Mouse (Mus musculus) layer of hippocampus, adult 8-10 months (tissue): Measurements from ENCODE around the gene Boc. TPM values are rescaled to one million over a fixed set of nuclear protein-coding genes. Genes with fewer than 3 reads are reported as not detected.
"Not testable (repeated sequence)": the region's sequence is repeated elsewhere in the genome, so short reads cannot be mapped to it uniquely, and the experiment has no call there.

Experiments used
- DNase-seq, 2 experiments: peaks; one replicate each; pipeline ENCODE4 v3.0.0; 2022; ENCODE audit warnings: low spot score in 2 of 2
- total RNA-seq, 4 experiments: library from RNA; stranded (reverse); gene quantifications; 2 replicates each; pipeline ENCODE4 v1.2.4; 2022

Boc gene
- total RNA-seq, 4 experiments from 2014 or later: 10.7 to 13.4 (median 12.6) TPM

DNA sequence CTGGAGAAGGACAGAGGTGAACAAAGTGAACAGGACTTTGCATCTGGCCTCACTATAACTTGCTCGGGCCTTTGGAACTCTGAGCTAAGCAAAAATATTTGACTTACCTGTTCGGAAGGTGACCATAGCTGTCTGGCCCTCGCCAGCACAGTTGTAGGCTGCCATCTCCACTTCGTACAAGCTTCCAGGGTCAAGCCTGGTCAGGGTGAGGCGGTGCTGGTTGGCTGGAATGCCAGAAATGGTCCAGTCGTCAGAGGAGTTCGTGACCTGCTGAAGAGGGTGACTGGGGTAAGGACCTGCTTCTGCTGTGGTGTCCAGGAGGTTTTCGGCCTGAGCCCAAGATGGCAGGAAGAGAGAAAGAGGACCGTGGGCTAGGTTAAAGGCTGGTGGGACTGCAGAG, 66.0 kb downstream of the Boc start:
- no peak for DNase-seq

DNA sequence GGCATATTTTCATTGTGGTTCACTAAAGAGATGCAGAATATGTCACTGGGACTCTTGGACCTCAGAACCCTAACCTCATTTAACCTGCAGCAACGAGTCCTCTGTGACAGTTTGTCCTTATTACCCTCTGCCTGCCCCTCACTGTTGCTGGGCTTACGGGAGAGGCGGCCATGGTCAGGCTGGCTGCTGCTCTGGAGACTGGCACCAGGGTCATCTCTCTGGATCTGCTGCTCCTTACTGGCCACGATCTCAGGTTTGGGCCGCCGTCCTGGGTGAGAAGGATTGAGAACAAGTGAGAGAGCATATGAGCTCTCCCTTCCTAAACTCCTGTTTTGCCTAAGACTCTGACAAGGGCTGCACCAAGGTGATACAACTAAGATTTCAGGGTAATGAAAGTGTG, 66.5 kb downstream of the Boc start:
- no peak for DNase-seq

GRCm38 (mm10) chr16:44491051-44491450, 67.6 kb downstream of the Boc start:
- DNase-seq: no peak

- no peak for DNase-seq
These were observed 71.5 kb downstream of the Boc start for GRCm38 (mm10) chr16:44487194-44487593.

- no peak for DNase-seq
These were observed 72.1 kb downstream of the Boc start for GRCm38 (mm10) chr16:44486612-44487011.

- no peak for DNase-seq
These were observed 73.0 kb downstream of the Boc start for GRCm38 (mm10) chr16:44485691-44486090.

- DNase-seq: no peak
These were observed 73.9 kb downstream of the Boc start for GRCm38 (mm10) chr16:44484831-44485230.

- peak; percentile 57 to 92 for DNase-seq
These were observed 74.6 kb downstream of the Boc start for GRCm38 (mm10) chr16:44484079-44484478.

- no peak for DNase-seq
These were observed 76.8 kb downstream of the Boc start for GRCm38 (mm10) chr16:44481599-44482593.

DNA sequence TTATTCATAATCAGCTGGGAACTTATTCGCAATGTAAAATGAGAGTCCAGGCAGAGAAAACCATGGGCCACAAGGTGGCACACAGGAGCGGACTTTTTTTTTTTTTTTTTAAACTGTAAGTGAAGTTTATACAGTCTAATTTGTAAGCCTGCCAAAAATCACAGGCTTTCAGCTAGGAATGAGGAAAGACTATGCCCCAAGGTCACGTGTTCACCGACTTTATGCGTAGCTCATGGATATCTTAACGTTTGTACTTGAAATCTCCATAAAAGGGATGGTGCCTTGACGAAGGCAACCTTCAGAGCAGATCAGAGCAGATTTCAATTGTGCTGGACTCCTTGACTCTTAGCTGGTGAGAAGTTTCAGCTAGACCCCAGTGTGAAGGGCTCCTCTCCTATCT, 78.1 kb downstream of the Boc start:
- no peak for DNase-seq

GRCm38 (mm10) chr16:44479852-44480251, 78.8 kb downstream of the Boc start:
- no peak for DNase-seq

- DNase-seq: no peak
These were observed 79.9 kb downstream of the Boc start for GRCm38 (mm10) chr16:44478767-44479166.

GRCm38 (mm10) chr16:44475682-44476375, 82.9 kb downstream of the Boc start:
- no peak for DNase-seq

GRCm38 (mm10) chr16:44475281-44475680, 83.4 kb downstream of the Boc start:
- no peak for DNase-seq

- DNase-seq: no peak
These were observed 97.8 kb downstream of the Boc start for GRCm38 (mm10) chr16:44460922-44461321.

DNA sequence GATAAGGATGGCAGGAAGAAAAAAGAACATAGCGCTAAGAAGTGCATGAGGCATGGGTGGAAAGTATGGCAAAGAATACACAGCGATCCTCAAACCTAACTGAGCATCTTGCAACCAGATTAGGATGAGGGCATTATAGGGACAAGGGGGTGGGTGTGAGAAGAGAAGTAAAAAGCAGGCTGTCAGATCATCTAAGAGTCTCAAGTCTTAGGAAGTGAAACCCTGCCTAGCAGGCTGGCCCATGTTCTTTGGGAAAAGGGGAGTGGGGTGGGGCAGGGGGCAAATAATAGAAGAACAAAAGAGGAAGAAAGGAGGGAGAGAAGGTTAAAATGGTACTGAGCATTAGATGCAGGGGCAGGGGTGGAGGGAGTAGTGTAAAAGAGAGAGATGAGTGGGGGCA, 99.9 kb downstream of the Boc start:
- no peak for DNase-seq

GRCm38 (mm10) chr16:44457858-44458257, 100.8 kb downstream of the Boc start:
- DNase-seq: no peak

- DNase-seq: not testable (repeated sequence)
These were observed 116.8 kb downstream of the Boc start for GRCm38 (mm10) chr16:44441913-44442312.

GRCm38 (mm10) chr16:44435481-44435880, 123.2 kb downstream of the Boc start:
- no peak for DNase-seq
